In the genomic region with DNA sequence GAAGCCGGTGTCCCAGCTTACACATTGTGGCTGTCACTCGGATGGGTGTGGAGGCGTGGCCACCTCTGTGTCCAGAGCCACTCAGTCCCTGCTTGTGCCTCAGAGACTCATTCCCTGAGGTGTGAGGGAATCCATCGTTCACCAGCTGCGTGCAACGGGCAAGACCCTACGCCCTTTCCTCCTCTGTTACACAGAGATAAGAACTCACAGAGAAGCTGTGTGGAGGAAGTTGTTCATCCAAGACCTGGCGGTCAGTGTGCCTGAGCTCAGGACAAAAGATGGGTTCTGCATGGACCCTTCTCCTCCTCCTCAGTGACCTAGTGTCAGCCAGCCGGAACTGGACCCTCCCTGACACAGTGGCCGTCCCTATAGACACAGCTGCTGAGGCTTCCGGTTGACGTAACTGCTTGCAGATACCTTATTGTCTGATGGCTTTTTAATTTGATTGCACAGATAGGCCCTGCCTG, we compare ENCODE assay signal across 9 mouse cellular contexts.
A peak's percentile ranks its signal among the peaks of the same experiment; 100 is the strongest.
DNase-seq lines count a peak whose midpoint lies in the region; ATAC-seq lines count a peak whose summit lies in the region.
"Had no signal": no experiment of that assay in that cellular context is flagged by ENCODE, and none has a peak within 500 bp of the region (broad histone marks: within the 10 kb centered on the region; RNA-seq: fewer than 3 reads in every experiment).

No protein-coding gene starts in this region.

- H3K9me3 ChIP-seq in forebrain, embryonic 16.5 days (ENCODE audit: control insufficient read depth, low read length): no peaks in the 10 kb centered on the region
- no peaks in the 10 kb centered on the region for H3K9me3 ChIP-seq in forebrain, embryonic 12.5 days
- H3K9me3 ChIP-seq in embryonic facial prominence, embryonic 10.5 days: no peaks in the 10 kb centered on the region
- H3K9me3 ChIP-seq: limb, embryonic 12.5 days had no signal

- peak; percentile 36 for DNase-seq in embryonic facial prominence, embryonic 10.5 days (ENCODE audit: low spot score)
- DNase-seq in induced T-regulatory cell, adult 2 months (ENCODE audit: low read depth): peak; percentile 11
- no peak for DNase-seq in adrenal gland, adult 18-20 months (ENCODE audit: low spot score in 2 of 2)
- no peak for DNase-seq in layer of hippocampus, adult 9-10 months (ENCODE audit: low spot score)
- no peak for DNase-seq in testis, postnatal 10 days (ENCODE audit: low spot score)

- 53% methylated on average over 12 of the region's 12 CpGs for WGBS in forebrain, embryonic 16.5 days
- WGBS in forebrain, embryonic 12.5 days: 51% methylated on average over 12 of the region's 12 CpGs
- WGBS in embryonic facial prominence, embryonic 10.5 days: 50% methylated on average over 12 of the region's 12 CpGs

- no peaks in the 10 kb centered on the region for H3K36me3 ChIP-seq in forebrain, embryonic 16.5 days (ENCODE audit: control insufficient read depth, insufficient read depth)
- no peaks in the 10 kb centered on the region for H3K36me3 ChIP-seq in forebrain, embryonic 12.5 days (replicated peaks)
- no peaks in the 10 kb centered on the region for H3K36me3 ChIP-seq in embryonic facial prominence, embryonic 10.5 days (replicated peaks)
- H3K36me3 ChIP-seq: limb, embryonic 12.5 days had no signal

- H3K27me3 ChIP-seq in forebrain, embryonic 16.5 days (replicated peaks; ENCODE audit: control insufficient read depth, insufficient read depth, low read length): no peaks in the 10 kb centered on the region
- no peaks in the 10 kb centered on the region for H3K27me3 ChIP-seq in forebrain, embryonic 12.5 days
- H3K27me3 ChIP-seq in embryonic facial prominence, embryonic 10.5 days (replicated peaks; ENCODE audit: low read depth, poor library complexity, severe bottlenecking): no peaks in the 10 kb centered on the region

- H3K9ac ChIP-seq in forebrain, embryonic 16.5 days (replicated peaks; ENCODE audit: low read depth, low read length): no peak overlapping the region
- no peak overlapping the region for H3K9ac ChIP-seq in forebrain, embryonic 12.5 days
- H3K9ac ChIP-seq: limb, embryonic 12.5 days had no signal

- H3K4me2 ChIP-seq in forebrain, embryonic 16.5 days (ENCODE audit: low read length): no peak overlapping the region
- no peak overlapping the region for H3K4me2 ChIP-seq in forebrain, embryonic 12.5 days

- no peak overlapping the region for H3K4me3 ChIP-seq in forebrain, embryonic 16.5 days (replicated peaks; ENCODE audit: low read length)
- H3K4me3 ChIP-seq in forebrain, embryonic 12.5 days (replicated peaks): no peak overlapping the region
- no peak overlapping the region for H3K4me3 ChIP-seq in embryonic facial prominence, embryonic 10.5 days
- H3K4me3 ChIP-seq: limb, embryonic 12.5 days had no signal

- no peak overlapping the region for H3K27ac ChIP-seq in forebrain, embryonic 16.5 days (ENCODE audit: low read length)
- H3K27ac ChIP-seq in forebrain, embryonic 12.5 days: no peak overlapping the region
- peak overlapping the region; percentile 61; the same call in 1 of the 2 replicates for H3K27ac ChIP-seq in embryonic facial prominence, embryonic 10.5 days (replicated peaks)
- H3K27ac ChIP-seq: limb, embryonic 12.5 days had no signal

- H3K4me1 ChIP-seq in forebrain, embryonic 16.5 days (replicated peaks; ENCODE audit: control insufficient read depth, insufficient read depth, low read length): peaks cover 21% of the 10 kb centered on the region
- peaks cover 24% of the 10 kb centered on the region for H3K4me1 ChIP-seq in forebrain, embryonic 12.5 days
- peaks cover 37% of the 10 kb centered on the region for H3K4me1 ChIP-seq in embryonic facial prominence, embryonic 10.5 days

- ATAC-seq in forebrain, embryonic 16.5 days: peak; percentile 27; the same call in 1 of the 2 replicates
- ATAC-seq in forebrain, embryonic 12.5 days (ENCODE audit: low FRiP score): no peak
- peak; percentile 71 for ATAC-seq in megakaryocyte progenitor cell, adult 5-6 weeks (replicated peaks; ENCODE audit: poor library complexity)

Comparison
In these comparisons a context has a peak if more than half of its experiments do, and no peak if none do; other contexts are left out.
1. DNase-seq: peak in embryonic facial prominence, embryonic 10.5 days (single experiment) and induced T-regulatory cell, adult 2 months (single experiment); none in adrenal gland, adult 18-20 months (0 of 2), layer of hippocampus, adult 9-10 months (single experiment) and testis, postnatal 10 days (single experiment).